Mouse (Mus musculus) embryo, embryonic 10.5 days (tissue): ENCODE measurements at regions not wholly inside any gene's neighbourhood (a gene's known extent, or its start where the extent isn't known, plus 50 kb on each side); places are given as distances from the start of the nearest gene placed in this dataset.

Experiments
- DNase-seq: peaks from one replicate; pipeline ENCODE4 v3.0.0-alpha.2; 2015; ENCODE audit warnings: low spot score

GRCm38 (mm10) chr3:101694311-101694710 lies 89.8 kb upstream of the Atp1a1 start:
- no peak for DNase-seq

- DNase-seq = no peak
Measured at GRCm38 (mm10) chr3:101691937-101692604, 87.6 kb upstream of the Atp1a1 start.

- no peak for DNase-seq
Measured at GRCm38 (mm10) chr3:101690779-101691178, 86.3 kb upstream of the Atp1a1 start.

GRCm38 (mm10) chr3:101690222-101690621 lies 85.7 kb upstream of the Atp1a1 start:
- no peak for DNase-seq

- DNase-seq = no peak
Measured at GRCm38 (mm10) chr3:101685203-101685602, 80.7 kb upstream of the Atp1a1 start.

GRCm38 (mm10) chr3:101672943-101673342 lies 68.5 kb upstream of the Atp1a1 start:
- no peak for DNase-seq

- no peak for DNase-seq
Measured at GRCm38 (mm10) chr3:101670561-101671001, 66.1 kb upstream of the Atp1a1 start.

- no peak for DNase-seq
Measured at GRCm38 (mm10) chr3:101669743-101670142, 65.3 kb upstream of the Atp1a1 start.

- no peak for DNase-seq
Measured at GRCm38 (mm10) chr3:101667767-101668387, 63.4 kb upstream of the Atp1a1 start.

GRCm38 (mm10) chr3:101667186-101667585 lies 62.7 kb upstream of the Atp1a1 start:
- DNase-seq = no peak

GRCm38 (mm10) chr3:101666583-101666982 lies 62.1 kb upstream of the Atp1a1 start:
- no peak for DNase-seq

- peak; percentile 84 for DNase-seq
Measured at GRCm38 (mm10) chr3:101661184-101661992, 56.9 kb upstream of the Atp1a1 start.

- DNase-seq = peak; percentile 34
Measured at GRCm38 (mm10) chr3:101660635-101661034, 56.2 kb upstream of the Atp1a1 start.

GRCm38 (mm10) chr3:101660176-101660575 lies 55.7 kb upstream of the Atp1a1 start:
- DNase-seq = no peak

GRCm38 (mm10) chr3:101657979-101658378 lies 53.5 kb upstream of the Atp1a1 start:
- DNase-seq = no peak

GRCm38 (mm10) chr3:101654720-101655119 lies 50.2 kb upstream of the Atp1a1 start:
- no peak for DNase-seq
